Mouse (Mus musculus): ENCODE results near the gene Ugcg.

DNA sequence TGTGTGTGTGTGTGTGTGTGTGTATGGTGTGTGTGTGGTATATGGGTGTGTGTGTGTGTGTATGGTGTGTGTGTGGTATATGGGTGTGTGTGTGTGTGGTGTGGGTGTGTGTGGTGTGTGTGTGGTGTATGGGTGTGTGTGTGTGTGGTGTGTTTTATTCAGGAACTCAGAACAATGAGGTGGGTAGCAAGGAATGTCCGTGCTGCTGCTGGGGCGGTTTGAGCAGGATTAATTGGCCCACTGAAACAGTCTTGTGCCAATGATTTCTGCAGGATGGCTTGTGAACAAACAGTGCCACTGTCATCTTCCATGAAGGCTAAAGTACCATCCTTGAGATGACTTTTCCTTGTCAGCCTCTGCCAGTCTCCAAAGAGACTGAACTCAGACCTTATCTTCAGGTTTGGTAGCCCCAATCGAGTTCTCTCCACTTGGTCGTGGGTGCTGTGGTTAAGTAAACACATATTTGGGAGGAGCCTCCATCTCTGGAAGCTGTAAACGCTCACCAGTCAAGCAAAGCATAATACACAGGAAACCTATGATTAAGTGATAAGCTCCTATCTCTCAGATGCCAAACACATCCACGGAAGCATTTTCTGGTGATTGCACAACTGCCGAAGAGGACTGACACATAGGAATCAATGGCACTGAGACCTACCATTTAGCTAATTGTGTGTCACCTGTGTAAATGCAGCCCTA, 32.0 kb upstream of the Ugcg start:
- TF ChIP-seq CTCF (IDR thresholded peaks at IDR 0.05; ENCODE audit: extremely low read depth, insufficient read depth, insufficient read length, insufficient replicate concordance), result no peak
- TF ChIP-seq POLR2A (IDR thresholded peaks at IDR 0.05; ENCODE audit: low read depth, low read length), result no peak
